Mouse (Mus musculus) gastrocnemius, postnatal 25 days (tissue): ENCODE measurements around the gene Eef2. TPM values are rescaled to one million over a fixed set of nuclear protein-coding genes. Genes with fewer than 3 reads are reported as not detected.
"Not testable (repeated sequence)": the region's sequence is repeated elsewhere in the genome, so short reads cannot be mapped to it uniquely, and the experiment has no call there.

Source experiments
- DNase-seq: peaks from one replicate; pipeline ENCODE4 v3.0.0; 2022
- total RNA-seq, 2 experiments: library from RNA; stranded (reverse); gene quantifications; 1 replicate in 1 of 2; 2 replicates in 1 of 2; pipeline ENCODE4 v1.2.3; 2021

The Eef2 gene
- total RNA-seq, 2 experiments from 2014 or later: 838 to 862 TPM

DNA sequence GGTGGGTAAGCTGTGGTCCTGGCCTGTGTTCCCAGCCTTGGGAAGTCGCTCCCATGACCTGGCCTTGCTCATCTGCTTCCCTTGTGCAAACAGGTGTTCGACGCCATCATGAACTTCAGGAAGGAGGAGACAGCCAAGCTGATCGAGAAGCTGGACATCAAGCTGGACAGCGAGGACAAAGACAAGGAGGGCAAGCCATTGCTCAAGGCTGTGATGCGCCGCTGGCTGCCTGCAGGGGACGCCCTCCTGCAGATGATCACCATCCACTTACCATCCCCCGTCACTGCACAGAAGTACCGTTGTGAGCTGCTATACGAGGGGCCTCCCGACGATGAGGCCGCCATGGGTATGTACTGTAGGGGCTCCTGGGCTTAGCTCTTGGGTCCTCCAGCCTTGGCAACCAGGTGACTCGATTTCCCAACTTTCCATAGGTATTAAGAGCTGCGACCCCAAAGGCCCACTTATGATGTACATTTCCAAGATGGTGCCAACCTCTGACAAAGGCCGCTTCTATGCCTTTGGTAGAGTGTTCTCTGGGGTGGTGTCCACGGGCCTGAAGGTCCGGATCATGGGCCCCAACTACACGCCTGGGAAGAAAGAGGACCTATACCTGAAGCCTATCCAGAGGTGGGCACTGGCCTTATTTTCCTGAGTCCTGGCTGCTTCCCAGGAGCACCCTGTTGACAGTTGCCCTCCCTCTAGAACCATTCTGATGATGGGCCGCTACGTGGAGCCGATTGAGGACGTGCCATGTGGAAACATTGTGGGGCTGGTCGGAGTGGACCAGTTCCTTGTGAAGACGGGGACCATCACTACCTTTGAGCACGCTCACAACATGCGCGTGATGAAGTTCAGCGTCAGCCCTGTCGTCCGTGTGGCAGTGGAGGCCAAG, 3.3 kb downstream of the Eef2 start:
- DNase-seq: no peak

- no peak for DNase-seq
These were observed 4.5 kb downstream of the Eef2 start for GRCm38 (mm10) chr10:81180946-81181345.

- not testable (repeated sequence) for DNase-seq
These were observed 5.4 kb downstream of the Eef2 start for GRCm38 (mm10) chr10:81181860-81182259.

DNA sequence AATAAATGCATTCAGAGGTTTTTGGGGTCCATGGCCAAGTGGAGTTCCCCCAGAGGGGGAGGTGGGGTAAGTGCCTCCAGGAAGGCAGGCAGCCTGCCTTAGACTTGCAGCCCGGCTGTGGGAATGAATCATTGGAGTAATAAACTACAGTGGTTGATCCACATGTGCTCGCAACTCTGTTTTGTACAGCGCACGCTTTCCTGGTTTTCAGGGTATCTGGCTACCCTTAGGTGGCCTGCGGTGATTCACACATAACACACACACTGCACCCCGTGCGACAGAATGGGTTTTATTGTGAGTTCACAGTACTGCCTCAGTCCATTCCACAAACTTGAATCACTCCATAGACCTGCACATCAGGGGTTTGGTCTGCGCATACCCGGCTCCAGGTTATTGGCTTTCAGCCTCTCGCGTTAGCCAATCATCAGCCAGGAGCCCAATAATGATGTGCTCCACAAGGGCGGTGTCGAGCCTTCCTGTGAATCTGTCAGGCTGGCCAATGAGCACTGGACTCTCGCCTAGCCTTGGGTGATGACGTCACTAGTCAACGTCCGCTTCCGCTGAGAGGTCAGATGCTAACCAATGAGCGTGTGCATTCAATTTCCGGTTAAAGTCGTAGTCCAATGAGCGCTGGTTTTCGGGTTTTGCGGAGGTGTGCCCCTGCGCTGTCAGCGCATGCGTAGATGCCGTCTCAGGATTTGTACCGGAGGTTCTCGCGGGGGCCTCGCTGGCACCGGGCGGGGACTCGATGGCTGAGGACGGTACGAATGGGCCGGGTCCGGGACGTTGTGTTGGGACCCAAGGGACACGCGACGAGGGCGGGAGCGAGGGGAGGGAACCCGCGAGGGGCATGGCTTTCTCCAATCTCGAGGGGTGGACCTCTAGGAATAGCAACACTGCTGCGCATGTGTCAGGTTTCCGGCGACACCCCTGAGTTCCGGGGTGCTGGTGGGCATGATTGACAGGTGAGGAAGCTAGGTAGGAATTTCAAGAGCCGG, 6.2 kb downstream of the Eef2 start, which contains the start of gene Dapk3:
Gene Dapk3, plus strand, starts transcription at position 670 of the 998 bp plus-strand sequence.
- peak; percentile 96 for DNase-seq

- no peak for DNase-seq
These were observed 7.4 kb downstream of the Eef2 start, which contains the start of gene 4930442H23Rik for GRCm38 (mm10) chr10:81183805-81184204. Gene 4930442H23Rik (minus strand): TSS chr10:81183849.

GRCm38 (mm10) chr10:81184765-81185164, 8.3 kb downstream of the Eef2 start:
- DNase-seq: no peak

DNA sequence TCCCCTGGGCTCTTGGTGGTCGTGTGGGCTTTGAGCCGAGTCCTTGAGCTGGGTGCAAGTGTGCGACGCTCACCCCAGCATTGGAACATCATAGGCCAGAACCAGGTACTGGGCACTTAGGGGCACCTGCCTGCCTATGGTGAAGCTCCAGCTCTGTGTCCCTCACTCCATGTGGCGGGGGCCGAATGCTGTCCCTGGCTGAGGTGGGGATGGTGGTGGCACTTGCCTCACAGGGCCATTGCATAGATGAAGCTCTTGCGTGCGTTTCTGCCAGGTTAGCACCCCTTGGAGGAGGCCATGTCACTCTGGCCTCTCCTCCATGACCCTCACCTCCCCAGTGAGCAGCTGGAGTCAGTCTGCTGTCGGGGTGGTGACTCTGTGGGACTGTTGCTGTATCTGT, 10.7 kb downstream of the Eef2 start:
- DNase-seq: no peak

GRCm38 (mm10) chr10:81189821-81190220, 13.4 kb downstream of the Eef2 start:
- DNase-seq: no peak

- no peak for DNase-seq
These were observed 13.9 kb downstream of the Eef2 start for GRCm38 (mm10) chr10:81190236-81190911.

GRCm38 (mm10) chr10:81190912-81191321, 14.5 kb downstream of the Eef2 start:
- no peak for DNase-seq

- DNase-seq: peak; percentile 11
These were observed 15.0 kb downstream of the Eef2 start for GRCm38 (mm10) chr10:81191342-81191982.

DNA sequence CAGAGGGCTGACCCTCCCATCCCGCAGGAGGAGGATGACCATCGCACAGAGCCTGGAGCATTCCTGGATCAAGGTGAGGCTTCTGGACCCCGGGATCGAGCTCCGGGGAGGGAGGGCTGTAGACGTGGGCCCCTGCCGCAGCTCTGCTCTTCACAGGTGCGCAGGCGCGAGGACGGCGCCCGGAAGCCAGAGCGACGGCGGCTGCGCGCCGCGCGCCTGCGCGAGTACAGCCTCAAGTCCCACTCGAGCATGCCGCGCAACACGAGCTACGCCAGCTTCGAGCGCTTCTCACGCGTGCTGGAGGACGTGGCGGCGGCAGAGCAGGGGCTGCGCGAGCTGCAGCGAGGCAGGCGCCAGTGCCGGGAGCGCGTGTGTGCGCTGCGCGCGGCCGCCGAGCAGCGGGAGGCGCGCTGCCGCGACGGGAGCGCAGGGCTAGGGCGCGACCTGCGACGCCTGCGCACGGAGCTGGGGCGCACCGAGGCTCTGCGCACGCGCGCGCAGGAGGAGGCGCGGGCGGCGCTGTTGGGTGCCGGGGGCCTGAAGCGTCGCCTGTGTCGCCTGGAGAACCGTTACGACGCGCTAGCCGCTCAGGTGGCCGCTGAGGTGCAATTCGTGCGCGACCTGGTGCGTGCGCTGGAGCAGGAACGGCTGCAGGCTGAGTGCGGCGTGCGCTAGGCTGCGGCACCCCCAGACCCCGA, 16.0 kb downstream of the Eef2 start:
- peak; percentile 87 for DNase-seq

GRCm38 (mm10) chr10:81192968-81193501, 16.6 kb downstream of the Eef2 start:
- peak; percentile 61 for DNase-seq

- peak; percentile 85 for DNase-seq
These were observed 17.8 kb downstream of the Eef2 start for GRCm38 (mm10) chr10:81193991-81194774.

DNA sequence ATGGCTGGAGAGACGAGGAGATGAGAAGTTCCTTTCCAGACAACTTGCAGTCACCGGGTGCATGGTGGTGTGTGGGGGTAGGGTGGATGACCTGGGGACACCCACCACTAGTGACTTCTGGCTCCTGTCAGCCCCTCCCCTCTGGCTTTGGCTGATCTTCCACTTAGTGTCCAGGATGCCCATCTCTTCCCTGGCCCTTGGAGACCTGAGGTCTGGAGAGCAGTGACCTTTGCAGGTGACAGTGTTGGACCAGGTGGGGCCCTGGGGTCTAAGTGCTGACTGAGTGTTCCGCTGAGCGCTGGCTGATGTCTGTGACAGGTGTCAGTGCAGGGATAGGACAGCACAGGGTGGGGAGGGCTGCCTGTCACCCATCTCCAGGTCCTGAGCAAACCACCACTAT, 18.9 kb downstream of the Eef2 start:
- DNase-seq: peak; percentile 82

- DNase-seq: peak; percentile 50
These were observed 20.1 kb downstream of the Eef2 start for GRCm38 (mm10) chr10:81196470-81197065.

GRCm38 (mm10) chr10:81197305-81197704, 20.9 kb downstream of the Eef2 start:
- DNase-seq: no peak

DNA sequence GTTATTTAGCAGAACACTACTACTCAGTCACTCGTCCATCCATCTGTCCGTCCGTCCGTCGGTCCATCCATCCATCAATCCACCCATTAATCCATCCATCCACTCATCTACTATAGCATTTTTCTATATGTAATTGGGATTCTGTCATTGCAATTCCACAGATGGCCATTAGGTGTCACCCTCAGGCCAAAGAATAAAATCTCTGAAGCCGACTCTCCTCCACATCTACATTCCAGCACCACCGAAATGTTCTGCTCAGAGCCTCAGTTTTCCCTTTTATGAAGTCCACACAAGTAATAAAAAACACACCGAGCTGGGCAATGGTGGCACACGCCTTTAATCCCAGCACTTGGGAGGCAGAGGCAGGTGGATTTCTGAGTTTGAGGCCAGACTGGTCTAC, 21.8 kb downstream of the Eef2 start:
- DNase-seq: no peak

DNA sequence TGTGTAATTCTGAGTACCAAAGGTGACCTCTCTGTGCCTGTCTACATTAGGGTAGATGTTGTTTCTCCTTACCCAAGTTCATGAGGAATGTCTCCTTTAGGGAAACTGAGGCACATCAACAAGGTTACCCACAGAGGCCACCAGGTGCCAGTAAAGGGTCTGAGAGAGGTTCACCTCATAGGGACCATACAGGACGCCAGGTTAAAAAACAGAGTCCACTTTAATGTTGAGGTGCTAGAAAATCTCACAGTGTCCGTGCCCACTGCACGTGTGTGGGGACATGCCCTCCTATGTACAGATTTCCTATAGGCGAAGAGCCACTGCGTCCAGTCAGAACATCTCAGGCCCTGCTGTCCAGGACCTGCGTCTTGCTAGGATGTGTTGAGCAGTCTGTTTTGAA, 22.6 kb downstream of the Eef2 start:
- DNase-seq: no peak
